Mouse (Mus musculus): ENCODE data around the gene Tmem33.

The Tmem33 gene

GRCm38 (mm10) chr5:67269309-67269708 is 8.9 kb downstream of the Tmem33 start:
- peak overlapping the region; percentile 60 for H3K4me3 ChIP-seq (replicated peaks; ENCODE audit: low read length)
- H3K9me3 ChIP-seq (ENCODE audit: low read length), result no peaks in the 10 kb centered on the region
- H3K4me1 ChIP-seq (replicated peaks; ENCODE audit: low read depth, low read length), result peaks cover 34% of the 10 kb centered on the region
- H3K27me3 ChIP-seq (ENCODE audit: insufficient read depth, low read length), result no peaks in the 10 kb centered on the region
- H3K36me3 ChIP-seq (ENCODE audit: insufficient read depth, low read length), result peaks cover 52% of the 10 kb centered on the region
- TF ChIP-seq NANOG (IDR thresholded peaks at IDR 0.05; ENCODE audit: borderline replicate concordance, low read length) (no peak), POU5F1 (IDR thresholded peaks at IDR 0.05; ENCODE audit: borderline replicate concordance, low read length) (no peak), CTCF (conservative IDR thresholded peaks at IDR 0.05; ENCODE audit: low read length) (no peak)

GRCm38 (mm10) chr5:67279407-67279806 is 19.0 kb downstream of the Tmem33 start:
- no peak for TF ChIP-seq CTCF (conservative IDR thresholded peaks at IDR 0.05; ENCODE audit: low read length)
- TF ChIP-seq POU5F1 (IDR thresholded peaks at IDR 0.05; ENCODE audit: borderline replicate concordance, low read length), result no peak
- TF ChIP-seq NANOG (IDR thresholded peaks at IDR 0.05; ENCODE audit: borderline replicate concordance, low read length), result no peak
- no peak overlapping the region for H3K4me3 ChIP-seq (replicated peaks; ENCODE audit: low read length)
- H3K9me3 ChIP-seq (ENCODE audit: low read length), result no peaks in the 10 kb centered on the region
- peaks cover 61% of the 10 kb centered on the region for H3K36me3 ChIP-seq (ENCODE audit: insufficient read depth, low read length)
- H3K4me1 ChIP-seq (replicated peaks; ENCODE audit: low read depth, low read length), result peaks cover 18% of the 10 kb centered on the region; the same call in 1 of the 2 replicates
- H3K27me3 ChIP-seq (ENCODE audit: insufficient read depth, low read length), result no peaks in the 10 kb centered on the region

GRCm38 (mm10) chr5:67279840-67280239 is 19.5 kb downstream of the Tmem33 start:
- no peaks in the 10 kb centered on the region for H3K9me3 ChIP-seq (ENCODE audit: low read length)
- H3K4me1 ChIP-seq (replicated peaks; ENCODE audit: low read depth, low read length), result peaks cover 18% of the 10 kb centered on the region; the same call in 1 of the 2 replicates
- no peak for TF ChIP-seq POU5F1 (IDR thresholded peaks at IDR 0.05; ENCODE audit: borderline replicate concordance, low read length)
- no peak for TF ChIP-seq NANOG (IDR thresholded peaks at IDR 0.05; ENCODE audit: borderline replicate concordance, low read length)
- no peak for TF ChIP-seq CTCF (conservative IDR thresholded peaks at IDR 0.05; ENCODE audit: low read length)
- H3K36me3 ChIP-seq (ENCODE audit: insufficient read depth, low read length), result peaks cover 66% of the 10 kb centered on the region
- no peak overlapping the region for H3K4me3 ChIP-seq (replicated peaks; ENCODE audit: low read length)
- no peaks in the 10 kb centered on the region for H3K27me3 ChIP-seq (ENCODE audit: insufficient read depth, low read length)

GRCm38 (mm10) chr5:67280400-67280799 is 20.0 kb downstream of the Tmem33 start:
- Histone ChIP-seq H3K36me3 (ENCODE audit: insufficient read depth, low read length) (peaks cover 71% of the 10 kb centered on the region), H3K4me3 (replicated peaks; ENCODE audit: low read length) (no peak overlapping the region), H3K4me1 (replicated peaks; ENCODE audit: low read depth, low read length) (peaks cover 18% of the 10 kb centered on the region; the same call in 1 of the 2 replicates), H3K9me3 (ENCODE audit: low read length) (no peaks in the 10 kb centered on the region), H3K27me3 (ENCODE audit: insufficient read depth, low read length) (no peaks in the 10 kb centered on the region)
- TF ChIP-seq NANOG (IDR thresholded peaks at IDR 0.05; ENCODE audit: borderline replicate concordance, low read length) (no peak), CTCF (conservative IDR thresholded peaks at IDR 0.05; ENCODE audit: low read length) (no peak), POU5F1 (IDR thresholded peaks at IDR 0.05; ENCODE audit: borderline replicate concordance, low read length) (no peak)

- no peak for TF ChIP-seq POU5F1 (IDR thresholded peaks at IDR 0.05; ENCODE audit: borderline replicate concordance, low read length)
These were observed 34.7 kb downstream of the Tmem33 start for GRCm38 (mm10) chr5:67295029-67295428.

GRCm38 (mm10) chr5:67295682-67296081 is 35.3 kb downstream of the Tmem33 start:
- Histone ChIP-seq H3K4me3 (replicated peaks; ENCODE audit: low read length) (no peak overlapping the region), H3K36me3 (ENCODE audit: insufficient read depth, low read length) (peaks cover 72% of the 10 kb centered on the region), H3K4me1 (replicated peaks; ENCODE audit: low read depth, low read length) (peaks cover 5% of the 10 kb centered on the region; the same call in 1 of the 2 replicates), H3K27me3 (ENCODE audit: insufficient read depth, low read length) (no peaks in the 10 kb centered on the region), H3K9me3 (ENCODE audit: low read length) (no peaks in the 10 kb centered on the region)
- TF ChIP-seq CTCF (conservative IDR thresholded peaks at IDR 0.05; ENCODE audit: low read length) (no peak), POU5F1 (IDR thresholded peaks at IDR 0.05; ENCODE audit: borderline replicate concordance, low read length) (no peak), NANOG (IDR thresholded peaks at IDR 0.05; ENCODE audit: borderline replicate concordance, low read length) (no peak)

More at GRCm38 (mm10) chr5:67295029-67295428, 34.7 kb downstream of the Tmem33 start:
- Histone ChIP-seq H3K4me3 (replicated peaks; ENCODE audit: low read length) (no peak overlapping the region), H3K4me1 (replicated peaks; ENCODE audit: low read depth, low read length) (peaks cover 2% of the 10 kb centered on the region; the same call in 1 of the 2 replicates), H3K9me3 (ENCODE audit: low read length) (no peaks in the 10 kb centered on the region), H3K36me3 (ENCODE audit: insufficient read depth, low read length) (peaks cover 72% of the 10 kb centered on the region), H3K27me3 (ENCODE audit: insufficient read depth, low read length) (no peaks in the 10 kb centered on the region)

- Histone ChIP-seq H3K9me3 (ENCODE audit: low read length) (no peaks in the 10 kb centered on the region), H3K36me3 (ENCODE audit: insufficient read depth, low read length) (peaks cover 70% of the 10 kb centered on the region), H3K27me3 (ENCODE audit: insufficient read depth, low read length) (no peaks in the 10 kb centered on the region), H3K4me3 (replicated peaks; ENCODE audit: low read length) (no peak overlapping the region), H3K4me1 (replicated peaks; ENCODE audit: low read depth, low read length) (peaks cover 10% of the 10 kb centered on the region)
- TF ChIP-seq POU5F1 (IDR thresholded peaks at IDR 0.05; ENCODE audit: borderline replicate concordance, low read length) (no peak), CTCF (conservative IDR thresholded peaks at IDR 0.05; ENCODE audit: low read length) (no peak), NANOG (IDR thresholded peaks at IDR 0.05; ENCODE audit: borderline replicate concordance, low read length) (no peak)
These were observed 35.8 kb downstream of the Tmem33 start for GRCm38 (mm10) chr5:67296171-67296570.

GRCm38 (mm10) chr5:67297026-67297813 is 36.9 kb downstream of the Tmem33 start:
- Histone ChIP-seq H3K36me3 (ENCODE audit: insufficient read depth, low read length) (peaks cover 60% of the 10 kb centered on the region), H3K4me1 (replicated peaks; ENCODE audit: low read depth, low read length) (peaks cover 17% of the 10 kb centered on the region), H3K27me3 (ENCODE audit: insufficient read depth, low read length) (no peaks in the 10 kb centered on the region), H3K4me3 (replicated peaks; ENCODE audit: low read length) (no peak overlapping the region), H3K9me3 (ENCODE audit: low read length) (no peaks in the 10 kb centered on the region)
- TF ChIP-seq CTCF (conservative IDR thresholded peaks at IDR 0.05; ENCODE audit: low read length), result no peak
- TF ChIP-seq POU5F1 (IDR thresholded peaks at IDR 0.05; ENCODE audit: borderline replicate concordance, low read length), result no peak
- no peak for TF ChIP-seq NANOG (IDR thresholded peaks at IDR 0.05; ENCODE audit: borderline replicate concordance, low read length)
